Mouse (Mus musculus) liver, postnatal 0 days (tissue): ENCODE data around the gene Ksr2. TPM values are rescaled to one million over a fixed set of nuclear protein-coding genes. Genes with fewer than 3 reads are reported as not detected.
A peak's percentile ranks its signal among the peaks of the same experiment; 100 is the strongest.

Experiments used
- ATAC-seq: fragments of 200-750 bp; cut with Nextera tagmentation; 2 replicates; pipeline ENCODE4 v1.8.0; 2017; ENCODE audit warnings: mild to moderate bottlenecking, moderate library complexity
- DNase-seq: peaks from one replicate; pipeline ENCODE4 v3.0.0-alpha.2; 2016
- H3K27ac ChIP-seq: fragments of 300-500 bp; sonication (generic); 2 replicates; pipeline ENCODE4 v1.5.1; 2014; ENCODE audit warnings: antibody characterized with exemption, moderate library complexity, mild to moderate bottlenecking, low read depth
- H3K27me3 ChIP-seq: fragments of 300-500 bp; sonication (generic); 2 replicates; pipeline ENCODE4 v1.6.1; 2014; ENCODE audit warnings: low read length, control low read depth, mixed read lengths; ENCODE audit not compliant: insufficient read depth
- H3K36me3 ChIP-seq: fragments of 300-500 bp; sonication (generic); replicated peaks from 2 replicates; pipeline ENCODE4 v1.6.1; 2014; ENCODE audit warnings: mild to moderate bottlenecking, control low read depth, low read length, moderate library complexity, mixed read lengths; ENCODE audit not compliant: insufficient read depth
- H3K4me1 ChIP-seq: fragments of 300-500 bp; sonication (generic); 2 replicates; pipeline ENCODE4 v1.6.1; 2014; ENCODE audit warnings: antibody characterized with exemption, mild to moderate bottlenecking, control low read depth; ENCODE audit not compliant: insufficient read depth
- H3K4me2 ChIP-seq: fragments of 300-500 bp; sonication (generic); 2 replicates; pipeline ENCODE4 v1.6.1; 2014; ENCODE audit warnings: low read depth, mild to moderate bottlenecking, low read length, moderate library complexity, mixed read lengths
- H3K4me3 ChIP-seq: fragments of 300-500 bp; sonication (generic); 2 replicates; pipeline ENCODE4 v1.5.1; 2014; ENCODE audit warnings: low read depth, low read length
- H3K9ac ChIP-seq: fragments of 300-500 bp; sonication (generic); replicated peaks from 2 replicates; pipeline ENCODE4 v1.6.1; 2014; ENCODE audit warnings: mild to moderate bottlenecking, moderate library complexity
- H3K9me3 ChIP-seq: fragments of 300-500 bp; sonication (generic); 2 replicates; pipeline ENCODE4 v1.6.1; 2016; ENCODE audit warnings: mild to moderate bottlenecking, control low read depth, low read length, mixed read lengths
- CTCF ChIP-seq: sonication (generic); IDR thresholded peaks from 2 replicates; pipeline ENCODE4 v1.5.1; 2016; ENCODE audit warnings: antibody characterized with exemption, low read depth
- EP300 ChIP-seq: IDR thresholded peaks from 2 replicates; pipeline ENCODE4 v1.6.1; 2016; ENCODE audit warnings: antibody characterized with exemption, low read depth, mild to moderate bottlenecking
- WGBS: fragments of 180-500 bp; shearing (Covaris S2); extraction: QIAGEN DNeasy Blood & Tissue Kit; methylation state at CpG from one replicate; pipeline ENCODE4 v1.1.7; 2014; ENCODE audit not compliant: insufficient replicate concordance; 5-methylcytosine and 5-hydroxymethylcytosine counted together
- polyA plus RNA-seq: library from polyadenylated mRNA; unstranded; fragments of >200 nt; fragmentation: Nextera tagmentation; extraction: Ambion mirVana; gene quantifications from 2 replicates; pipeline ENCODE4 v1.2.1, GENCODE M21; 2015

Gene Ksr2
- polyA plus RNA-seq, 1 experiment from 2014 or later, result 0.09 TPM

GRCm38 (mm10) chr5:117566051-117566665 lies 152.4 kb downstream of the Ksr2 start:
- no peaks in the 10 kb centered on the region for H3K9me3 ChIP-seq
- ATAC-seq (no peak), DNase-seq (no peak)
- H3K4me3 ChIP-seq, result no peak overlapping the region
- no peaks in the 10 kb centered on the region for H3K36me3 ChIP-seq
- H3K27me3 ChIP-seq, result no peaks in the 10 kb centered on the region
- WGBS, result 61% methylated on average over 12 of the region's 12 CpGs
- no peak overlapping the region for H3K27ac ChIP-seq
- no peak overlapping the region for H3K4me2 ChIP-seq
- no peaks in the 10 kb centered on the region for H3K4me1 ChIP-seq
- no peak for TF ChIP-seq EP300
- TF ChIP-seq CTCF, result no peak
- H3K9ac ChIP-seq, result no peak overlapping the region

GRCm38 (mm10) chr5:117569190-117569795 lies 155.5 kb downstream of the Ksr2 start:
- Histone ChIP-seq H3K4me2 (no peak overlapping the region), H3K36me3 (no peaks in the 10 kb centered on the region), H3K9ac (no peak overlapping the region), H3K27ac (no peak overlapping the region), H3K4me1 (no peaks in the 10 kb centered on the region), H3K4me3 (no peak overlapping the region), H3K27me3 (no peaks in the 10 kb centered on the region), H3K9me3 (no peaks in the 10 kb centered on the region)
- DNase-seq, result no peak
- ATAC-seq, result no peak
- TF ChIP-seq CTCF (no peak), EP300 (no peak)
- WGBS, result 56% methylated on average over 6 of the region's 6 CpGs

DNA sequence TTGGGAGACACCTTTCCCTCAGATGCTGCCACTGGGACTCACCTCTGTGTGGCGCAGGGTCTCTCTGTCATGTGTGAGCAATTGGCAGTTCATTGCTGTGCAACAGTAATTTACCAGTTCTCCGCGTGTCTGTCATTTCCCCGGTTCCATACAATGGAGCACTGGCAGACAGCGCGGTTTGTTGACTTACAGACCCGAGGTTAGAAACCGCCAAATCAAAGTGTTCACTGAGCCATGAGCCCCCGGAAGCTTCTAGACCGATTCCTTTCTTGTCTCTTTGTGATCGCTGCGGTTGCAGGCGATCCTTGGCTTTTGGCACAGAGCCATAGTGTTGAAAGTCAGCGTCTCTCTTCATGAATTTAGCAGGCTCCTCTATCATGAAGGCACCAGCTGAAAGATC lies 158.6 kb downstream of the Ksr2 start:
- H3K4me3 ChIP-seq, result no peak overlapping the region
- H3K4me1 ChIP-seq, result no peaks in the 10 kb centered on the region
- H3K9me3 ChIP-seq, result no peaks in the 10 kb centered on the region
- no peaks in the 10 kb centered on the region for H3K27me3 ChIP-seq
- no peak overlapping the region for H3K27ac ChIP-seq
- DNase-seq (no peak), ATAC-seq (no peak)
- H3K36me3 ChIP-seq, result no peaks in the 10 kb centered on the region
- WGBS, result 81% methylated on average over 14 of the region's 14 CpGs
- no peak overlapping the region for H3K9ac ChIP-seq
- TF ChIP-seq CTCF (no peak), EP300 (no peak)
- no peak overlapping the region for H3K4me2 ChIP-seq

- Histone ChIP-seq H3K27me3 (no peaks in the 10 kb centered on the region), H3K27ac (no peak overlapping the region), H3K4me3 (no peak overlapping the region), H3K9me3 (no peaks in the 10 kb centered on the region), H3K4me2 (no peak overlapping the region), H3K9ac (no peak overlapping the region), H3K36me3 (no peaks in the 10 kb centered on the region), H3K4me1 (no peaks in the 10 kb centered on the region)
- DNase-seq (no peak), ATAC-seq (no peak)
- no peak for TF ChIP-seq CTCF
- no peak for TF ChIP-seq EP300
- 50% methylated on average over 7 of the region's 7 CpGs for WGBS
Observed at GRCm38 (mm10) chr5:117574894-117575293, 161.1 kb downstream of the Ksr2 start.

DNA sequence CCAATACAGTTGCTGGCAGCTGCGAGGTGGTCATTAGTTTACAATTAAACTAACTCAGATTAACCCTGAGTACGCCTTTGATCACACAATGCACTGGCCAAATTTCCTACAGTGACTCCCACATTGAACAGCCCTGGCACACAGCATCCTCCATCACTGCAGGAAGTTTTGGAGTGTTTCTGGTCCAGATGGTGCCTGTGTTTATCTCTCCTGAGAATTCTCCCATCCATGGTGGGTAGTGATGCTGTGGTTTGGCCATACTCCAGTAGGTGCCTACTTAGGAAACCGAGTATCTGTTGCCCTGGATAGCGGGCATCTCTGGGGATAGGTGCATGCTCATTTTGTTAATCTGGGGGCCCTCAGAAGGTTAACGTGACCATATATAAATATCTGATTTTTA lies 163.8 kb downstream of the Ksr2 start:
- Histone ChIP-seq H3K9ac (no peak overlapping the region), H3K9me3 (no peaks in the 10 kb centered on the region), H3K27ac (no peak overlapping the region), H3K27me3 (no peaks in the 10 kb centered on the region), H3K4me1 (no peaks in the 10 kb centered on the region), H3K4me3 (no peak overlapping the region), H3K4me2 (no peak overlapping the region), H3K36me3 (no peaks in the 10 kb centered on the region)
- TF ChIP-seq CTCF (no peak), EP300 (no peak)
- no peak for ATAC-seq
- DNase-seq, result no peak
- WGBS, result 67% methylated on average over 5 of the region's 5 CpGs

DNA sequence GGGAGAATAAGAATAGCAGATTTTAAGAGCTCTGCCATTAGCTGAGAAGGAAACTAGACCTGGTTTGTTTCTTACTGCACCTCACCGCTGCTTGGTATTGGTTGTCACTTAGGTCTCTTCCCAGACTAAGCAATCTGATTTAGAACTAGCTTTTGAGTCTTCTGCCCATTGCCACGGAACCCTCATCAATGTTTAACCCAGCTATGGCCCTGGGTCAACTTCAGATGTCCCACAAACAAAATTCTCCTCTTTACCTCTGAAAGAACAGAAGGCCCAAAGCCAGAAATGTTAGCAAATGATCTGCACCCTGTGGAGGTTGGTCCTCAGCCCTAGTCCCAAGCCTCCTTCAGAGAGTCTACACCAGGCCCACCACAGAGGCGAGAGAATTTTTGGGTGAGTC lies 167.9 kb downstream of the Ksr2 start:
- no peak for TF ChIP-seq EP300
- no peak for TF ChIP-seq CTCF
- no peak overlapping the region for H3K27ac ChIP-seq
- H3K27me3 ChIP-seq, result no peaks in the 10 kb centered on the region
- 60% methylated on average over 3 of the region's 3 CpGs for WGBS
- H3K4me1 ChIP-seq, result no peaks in the 10 kb centered on the region
- H3K36me3 ChIP-seq, result no peaks in the 10 kb centered on the region
- H3K4me2 ChIP-seq, result no peak overlapping the region
- H3K4me3 ChIP-seq, result no peak overlapping the region
- H3K9me3 ChIP-seq, result no peaks in the 10 kb centered on the region
- DNase-seq, result no peak
- ATAC-seq, result no peak
- H3K9ac ChIP-seq, result no peak overlapping the region

DNA sequence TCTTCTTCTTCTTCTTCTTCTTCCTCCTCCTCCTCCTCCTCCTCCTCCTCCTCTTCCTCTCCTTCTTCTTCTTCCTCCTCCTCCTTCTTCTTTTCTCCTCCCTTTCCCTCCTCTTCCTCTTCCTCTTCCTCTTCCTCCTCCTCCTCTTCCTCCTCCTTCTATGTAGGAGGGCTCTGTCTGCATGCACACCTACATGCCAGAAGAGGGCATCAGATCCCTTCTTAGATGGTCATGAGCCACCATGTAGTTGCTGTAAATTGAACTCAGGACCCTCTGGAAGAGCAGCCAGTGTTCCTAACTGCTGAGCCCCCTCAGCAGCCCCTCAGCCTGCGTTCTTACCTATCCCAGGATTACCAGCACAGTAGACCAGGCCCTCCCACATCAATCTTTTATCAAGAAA lies 170.6 kb downstream of the Ksr2 start:
- no peak overlapping the region for H3K4me3 ChIP-seq
- H3K36me3 ChIP-seq, result no peaks in the 10 kb centered on the region
- ATAC-seq, result no peak
- TF ChIP-seq EP300, result no peak
- 0 out of 2 replicates have a peak, but pooled peaks have one; percentile 11 for TF ChIP-seq CTCF
- H3K9me3 ChIP-seq, result no peaks in the 10 kb centered on the region
- H3K4me1 ChIP-seq, result no peaks in the 10 kb centered on the region
- no peak overlapping the region for H3K9ac ChIP-seq
- H3K27ac ChIP-seq, result no peak overlapping the region
- H3K27me3 ChIP-seq, result no peaks in the 10 kb centered on the region
- 25% methylated on average over 1 of the region's 1 CpGs for WGBS
- DNase-seq, result no peak
- no peak overlapping the region for H3K4me2 ChIP-seq
